Comparison of ENCODE assay signal across 24 mouse cellular contexts in genomic region chr11:103070322-103070880, GRCm38 (mm10).
"Had no signal": no experiment of that assay in that cellular context is flagged by ENCODE, and none has a peak within 500 bp of the region (broad histone marks: within the 10 kb centered on the region; RNA-seq: fewer than 3 reads in every experiment).

No protein-coding gene starts in this region.

- H3K9ac ChIP-seq: heart, embryonic 12.5 days; hindbrain, embryonic 13.5 days; hindbrain, embryonic 15.5 days; kidney, embryonic 15.5 days; limb, embryonic 13.5 days; limb, embryonic 15.5 days; liver, embryonic 12.5 days; liver, embryonic 14.5 days had no signal

- H3K27me3 ChIP-seq: heart, embryonic 12.5 days; hindbrain, embryonic 13.5 days; hindbrain, embryonic 15.5 days; kidney, embryonic 15.5 days; limb, embryonic 13.5 days; limb, embryonic 15.5 days; liver, embryonic 12.5 days had no signal

- H3K9me3 ChIP-seq: heart, embryonic 10.5 days; heart, embryonic 12.5 days; hindbrain, embryonic 13.5 days; hindbrain, embryonic 15.5 days; kidney, embryonic 15.5 days; limb, embryonic 13.5 days; limb, embryonic 15.5 days; liver, embryonic 12.5 days had no signal

- H3K27ac ChIP-seq: heart, embryonic 10.5 days; hindbrain, embryonic 13.5 days; hindbrain, embryonic 15.5 days; hindbrain, postnatal 0 days; kidney, embryonic 15.5 days; kidney, postnatal 0 days; limb, embryonic 13.5 days; limb, embryonic 15.5 days; liver, embryonic 12.5 days; liver, embryonic 14.5 days had no signal

- H3K4me3 ChIP-seq: heart, embryonic 10.5 days; heart, embryonic 12.5 days; hindbrain, embryonic 13.5 days; hindbrain, embryonic 15.5 days; kidney, embryonic 15.5 days; limb, embryonic 13.5 days; limb, embryonic 15.5 days; liver, embryonic 12.5 days had no signal

- H3K4me2 ChIP-seq: heart, embryonic 12.5 days; hindbrain, embryonic 13.5 days; hindbrain, embryonic 15.5 days; kidney, embryonic 15.5 days; limb, embryonic 13.5 days; limb, embryonic 15.5 days; liver, embryonic 12.5 days had no signal

- DNase-seq: gastrocnemius, postnatal 10 days; gastrocnemius, postnatal 25 days; heart, adult 18-20 months; heart, postnatal 10 days; heart, postnatal 36 days; kidney, adult 11 months; kidney, adult 2 months; kidney, adult 9 months; kidney, postnatal 14 days; kidney, postnatal 36 days; layer of hippocampus, adult 9-11 months; layer of hippocampus, postnatal 36 days; left cerebral cortex, postnatal 4 days had no signal

- H3K4me1 ChIP-seq: hindbrain, embryonic 15.5 days had no signal
